Mouse (Mus musculus) cerebellum, adult 11 months (tissue): ENCODE measurements at regions not wholly inside any gene's neighbourhood (a gene's known extent, or its start where the extent isn't known, plus 50 kb on each side); places are given as distances from the start of the nearest gene placed in this dataset.

Source experiments
- DNase-seq: peaks from one replicate; pipeline ENCODE4 v3.0.0; 2022

- no peak for DNase-seq
Measured at GRCm38 (mm10) chr10:42131798-42132197, 113.6 kb upstream of the Armc2 start.

GRCm38 (mm10) chr10:42131298-42131697 lies 113.1 kb upstream of the Armc2 start:
- no peak for DNase-seq

DNA sequence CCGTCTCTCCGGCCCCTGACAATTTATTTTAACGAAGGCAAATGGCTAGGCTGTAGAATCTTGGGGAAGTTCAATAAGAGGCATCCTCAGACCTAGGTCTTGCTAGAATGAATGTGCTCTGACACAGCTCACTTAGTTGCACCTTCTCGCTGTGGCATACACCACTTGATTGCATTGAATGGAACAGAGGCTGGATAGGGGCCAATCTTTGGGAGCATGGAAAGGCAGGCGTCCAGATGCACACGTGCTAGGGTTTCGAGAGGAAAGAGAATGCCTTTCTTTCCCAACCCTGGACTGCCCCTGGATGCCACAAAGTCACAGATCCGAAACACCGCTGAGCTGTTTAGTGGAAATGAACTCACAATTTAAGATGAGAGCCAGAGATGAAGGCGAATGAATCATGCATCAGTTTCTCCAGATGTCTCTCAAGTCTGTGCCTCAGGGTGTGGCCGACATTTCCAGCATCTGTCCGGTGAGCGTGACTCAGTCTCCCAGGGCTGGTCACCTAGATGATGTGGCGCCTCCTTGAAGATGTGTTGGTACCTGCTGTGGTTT lies 109.7 kb upstream of the Armc2 start:
- DNase-seq, result no peak

GRCm38 (mm10) chr10:42126816-42127215 lies 108.6 kb upstream of the Armc2 start:
- no peak for DNase-seq

DNA sequence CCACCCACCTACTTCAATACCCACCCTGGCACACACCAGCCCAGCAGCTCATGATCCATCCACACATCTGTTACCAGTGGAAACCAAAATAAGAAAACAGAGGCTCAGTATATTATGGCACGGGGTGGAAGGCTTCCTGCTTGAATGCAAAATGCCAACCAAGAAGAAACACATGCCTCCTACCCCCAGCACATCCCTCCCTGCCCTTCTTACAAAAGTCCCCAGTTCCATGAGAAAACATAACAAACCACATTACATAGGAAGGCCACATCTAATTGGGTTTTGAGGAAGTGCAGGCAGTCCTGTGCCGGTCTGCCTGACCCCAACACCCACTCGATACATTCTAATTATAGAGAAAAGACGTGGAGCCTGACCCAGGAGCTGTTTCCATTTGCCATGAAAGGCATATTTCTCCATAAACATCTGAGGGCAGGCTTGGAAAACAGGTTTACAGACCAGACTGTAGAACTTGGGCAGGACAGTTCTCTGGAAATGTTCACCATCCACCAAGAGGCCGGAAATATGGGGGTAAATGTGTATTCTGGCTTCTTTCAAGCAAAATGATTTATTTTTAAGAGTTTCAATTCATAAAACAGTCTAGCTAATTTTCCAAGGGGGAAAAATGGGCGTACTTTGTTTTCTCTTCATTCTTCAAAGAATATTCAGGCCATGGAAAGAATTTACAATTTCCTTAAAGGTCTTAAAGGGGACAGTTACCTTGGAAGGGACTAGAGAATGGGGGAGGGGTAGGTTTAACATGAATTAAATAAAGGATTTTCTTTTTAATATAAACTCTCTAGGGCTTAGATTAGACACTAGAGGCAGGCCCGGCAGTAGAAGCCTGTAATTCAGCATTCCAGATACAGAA lies 104.8 kb upstream of the Armc2 start:
- DNase-seq, result no peak

DNA sequence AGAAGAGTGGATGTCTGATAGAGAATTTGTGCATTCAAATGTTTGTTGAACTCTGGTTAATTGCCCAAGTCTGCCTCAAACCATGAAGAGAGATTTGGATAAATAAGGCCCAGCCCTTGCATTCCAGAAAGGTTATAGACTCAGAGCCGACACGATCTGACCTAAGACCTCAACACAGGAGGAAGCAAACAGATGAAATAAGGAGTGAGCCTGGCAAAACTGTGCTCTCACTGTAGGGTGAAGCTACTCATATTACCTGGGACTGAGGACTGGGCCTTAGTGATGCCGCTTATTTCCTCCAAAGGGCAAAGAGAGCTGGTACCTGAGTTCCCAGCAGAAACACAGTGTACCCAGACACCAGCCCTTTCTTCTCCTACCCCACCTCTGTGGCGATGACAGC lies 103.7 kb upstream of the Armc2 start:
- no peak for DNase-seq

- peak; percentile 43 for DNase-seq
Measured at GRCm38 (mm10) chr10:42119326-42119725, 101.1 kb upstream of the Armc2 start.

GRCm38 (mm10) chr10:42118361-42119188 lies 100.3 kb upstream of the Armc2 start:
- peak; percentile 95 for DNase-seq

DNA sequence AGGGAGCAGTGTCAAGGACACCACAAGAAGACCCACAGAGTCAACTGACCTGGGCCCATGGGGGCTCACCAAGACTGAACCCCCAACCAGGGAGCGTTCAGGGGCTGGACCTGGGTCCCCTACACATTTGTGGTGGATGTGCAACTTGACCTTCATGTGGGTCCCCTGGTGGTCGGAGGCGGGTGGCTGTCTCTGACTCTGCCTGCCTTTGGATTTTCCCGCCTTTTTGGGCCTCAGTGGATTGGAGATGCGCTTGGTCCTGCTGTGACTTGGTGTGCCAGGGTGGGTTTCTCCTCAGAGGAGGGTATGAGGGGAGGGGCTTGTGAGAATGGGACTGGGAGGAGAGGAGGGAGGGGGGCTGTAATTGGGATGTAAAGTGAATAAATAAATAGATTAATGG lies 99.3 kb upstream of the Armc2 start:
- peak; percentile 35 for DNase-seq

DNA sequence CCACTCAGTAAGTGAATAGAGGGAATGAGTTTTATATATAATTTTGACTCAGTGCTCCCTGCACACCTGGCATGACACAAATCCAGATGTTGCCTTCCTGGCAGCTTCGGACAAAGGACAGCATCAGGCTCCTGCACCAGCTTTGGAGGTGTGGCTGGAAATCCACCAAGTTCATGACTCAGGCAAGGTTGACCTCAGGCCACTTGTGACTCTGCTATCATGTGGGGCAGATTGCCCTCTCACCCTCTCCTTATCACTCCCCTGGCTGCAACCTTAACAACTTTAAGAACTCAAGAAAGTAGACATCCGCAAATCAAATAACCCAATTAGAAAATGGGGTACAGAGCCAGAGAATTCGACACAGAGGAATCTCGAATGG lies 97.7 kb upstream of the Armc2 start:
- DNase-seq, result no peak

GRCm38 (mm10) chr10:42115224-42115919 lies 97.1 kb upstream of the Armc2 start:
- no peak for DNase-seq

- no peak for DNase-seq
Measured at GRCm38 (mm10) chr10:42110704-42111103, 92.5 kb upstream of the Armc2 start.

GRCm38 (mm10) chr10:42108294-42109014 lies 90.2 kb upstream of the Armc2 start:
- no peak for DNase-seq

DNA sequence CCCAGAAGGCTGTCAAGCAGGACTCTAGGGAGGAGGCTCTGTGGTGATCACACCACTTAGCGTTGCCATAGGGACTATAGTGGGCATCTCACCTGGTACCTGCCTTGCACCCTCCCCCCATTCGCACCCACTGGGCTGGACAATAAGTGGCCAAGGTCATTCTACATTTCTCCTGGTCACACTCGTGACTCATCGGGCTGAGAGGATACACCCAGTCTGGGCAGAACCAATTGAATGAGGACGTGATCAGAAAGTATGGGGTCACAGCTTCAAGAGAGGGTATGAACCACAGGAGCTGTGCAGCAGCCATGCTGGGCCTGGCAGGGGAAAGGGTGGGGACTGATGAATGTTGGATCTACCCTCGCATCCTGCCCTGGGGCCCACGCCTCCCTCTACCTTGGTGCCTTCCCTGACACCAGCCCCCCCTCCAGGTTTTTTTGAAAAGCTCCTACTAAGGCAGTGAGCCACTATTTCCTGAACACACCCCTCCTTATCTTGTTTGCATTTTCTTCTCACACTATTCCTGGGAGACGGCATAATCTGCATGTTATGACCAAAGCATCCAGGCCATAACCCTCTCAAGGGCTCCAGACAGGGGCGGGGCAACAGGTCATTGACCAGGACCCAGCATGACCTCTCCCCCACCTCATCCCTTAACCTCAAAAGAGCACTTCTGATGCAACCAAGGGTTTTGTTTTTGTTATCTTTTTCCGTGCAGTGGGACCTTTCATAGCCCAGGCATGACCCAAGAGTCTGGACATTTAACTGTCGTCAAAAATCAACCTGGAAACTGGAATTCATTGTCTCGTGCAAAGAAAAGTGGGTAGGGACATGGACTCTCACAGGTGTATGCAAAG lies 89.4 kb upstream of the Armc2 start:
- no peak for DNase-seq

DNA sequence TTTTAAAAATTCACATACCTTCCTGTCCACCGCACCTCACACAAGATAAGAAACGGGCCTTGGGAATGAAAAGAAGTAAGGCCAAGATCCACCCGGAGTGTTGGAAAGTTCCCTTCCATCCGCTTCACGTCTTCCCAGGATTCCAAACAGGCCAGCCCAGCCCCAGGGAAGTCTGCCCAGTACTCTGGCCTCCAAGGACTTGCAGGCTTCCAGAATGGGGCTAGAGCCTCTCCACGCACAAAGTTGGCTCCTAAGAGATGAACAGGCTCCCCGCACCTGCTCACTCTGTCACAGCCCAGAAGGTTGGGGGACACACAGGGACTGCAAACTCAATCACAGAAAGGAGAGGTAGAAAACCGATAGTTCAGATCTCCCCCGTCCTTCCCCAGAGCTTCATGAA lies 88.4 kb upstream of the Armc2 start:
- no peak for DNase-seq

GRCm38 (mm10) chr10:42105083-42105482 lies 86.8 kb upstream of the Armc2 start:
- no peak for DNase-seq

- DNase-seq, result no peak
Measured at GRCm38 (mm10) chr10:42102320-42102719, 84.1 kb upstream of the Armc2 start.

DNA sequence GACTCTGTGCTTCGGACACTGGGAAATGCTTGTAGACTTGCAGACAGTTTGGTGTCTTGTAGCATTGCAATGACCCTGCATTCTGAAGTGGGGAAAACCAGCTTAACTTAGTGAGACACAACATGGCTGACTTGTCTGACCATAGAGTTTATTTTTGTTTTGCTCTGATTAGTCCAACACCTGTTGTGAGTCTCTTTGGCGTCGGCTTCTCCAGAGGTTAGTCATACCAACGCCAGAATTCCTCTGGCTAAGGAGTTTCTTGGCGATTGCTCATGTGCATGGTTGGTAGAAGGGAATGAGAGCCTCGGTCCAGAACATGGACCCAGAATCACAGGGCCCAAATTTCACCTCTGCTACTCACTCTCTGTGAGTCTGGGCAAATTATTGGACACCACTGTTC lies 82.9 kb upstream of the Armc2 start:
- DNase-seq, result no peak

DNA sequence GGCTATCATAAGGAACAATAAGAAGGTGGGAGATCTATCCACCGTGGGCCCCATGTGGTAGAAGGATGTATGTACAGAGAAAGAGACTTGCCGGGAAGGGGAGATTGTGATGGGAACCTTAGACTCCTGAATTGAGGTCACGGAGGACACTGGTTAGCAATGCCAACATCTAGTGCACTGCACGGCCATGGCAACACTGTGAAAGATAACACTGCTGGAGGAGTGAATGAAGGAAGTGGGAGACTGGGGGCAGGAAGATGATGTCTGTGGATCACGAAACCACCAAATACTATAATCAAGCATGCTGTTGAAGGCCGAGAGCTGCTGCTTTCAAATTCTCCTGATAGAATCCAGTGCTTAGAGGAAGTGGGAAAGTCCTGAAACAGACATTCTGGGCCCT lies 78.7 kb upstream of the Armc2 start:
- no peak for DNase-seq

GRCm38 (mm10) chr10:42095986-42096385 lies 77.7 kb upstream of the Armc2 start:
- DNase-seq, result no peak

- no peak for DNase-seq
Measured at GRCm38 (mm10) chr10:42094274-42095000, 76.2 kb upstream of the Armc2 start.
